Mouse (Mus musculus): ENCODE results near the gene Timm10. TPM values are rescaled to one million over a fixed set of nuclear protein-coding genes. Genes with fewer than 3 reads are reported as not detected.

Gene Timm10
- polyA plus RNA-seq, 1 experiment from 2014 or later: 63.9 TPM

- no peaks in the 10 kb centered on the region for H3K27me3 ChIP-seq (ENCODE audit: insufficient read depth, low read length)
- peaks cover 39% of the 10 kb centered on the region for H3K36me3 ChIP-seq (replicated peaks; ENCODE audit: insufficient read depth, low read length)
- H3K27ac ChIP-seq (ENCODE audit: low read depth): peak overlapping the region; percentile 77
- H3K4me3 ChIP-seq (ENCODE audit: low read depth, low read length): peak overlapping the region; percentile 28
- TF ChIP-seq EP300 (IDR thresholded peaks at IDR 0.05; ENCODE audit: low read depth) (peak; percentile 66), CTCF (IDR thresholded peaks at IDR 0.05; ENCODE audit: low read depth) (peak; percentile 94)
- DNase-seq: peak; percentile 94
- no peaks in the 10 kb centered on the region for H3K9me3 ChIP-seq (ENCODE audit: low read length)
- WGBS (ENCODE audit: insufficient replicate concordance): 32% methylated on average over 26 of the region's 26 CpGs
- peak overlapping the region; percentile 67 for H3K4me2 ChIP-seq (ENCODE audit: low read depth, low read length)
- H3K9ac ChIP-seq (replicated peaks): peak overlapping the region; percentile 41
- H3K4me1 ChIP-seq (ENCODE audit: insufficient read depth): peaks cover 37% of the 10 kb centered on the region
- ATAC-seq: peak; percentile 48
These were observed 15.8 kb upstream of the Timm10 start for GRCm38 (mm10) chr2:84810886-84811577.

GRCm38 (mm10) chr2:84811880-84812279, 14.9 kb upstream of the Timm10 start:
- H3K9me3 ChIP-seq (ENCODE audit: low read length): no peaks in the 10 kb centered on the region
- peak overlapping the region; percentile 93 for H3K27ac ChIP-seq (ENCODE audit: low read depth)
- 56% methylated on average over 7 of the region's 7 CpGs for WGBS (ENCODE audit: insufficient replicate concordance)
- peak overlapping the region; percentile 6; the same call in 1 of the 2 replicates for H3K4me3 ChIP-seq (ENCODE audit: low read depth, low read length)
- H3K36me3 ChIP-seq (replicated peaks; ENCODE audit: insufficient read depth, low read length): peaks cover 31% of the 10 kb centered on the region
- TF ChIP-seq EP300 (IDR thresholded peaks at IDR 0.05; ENCODE audit: low read depth) (peak; percentile 100), CTCF (IDR thresholded peaks at IDR 0.05; ENCODE audit: low read depth) (no peak)
- peak overlapping the region; percentile 49 for H3K9ac ChIP-seq (replicated peaks)
- peaks cover 37% of the 10 kb centered on the region for H3K4me1 ChIP-seq (ENCODE audit: insufficient read depth)
- DNase-seq (peak; percentile 88), ATAC-seq (peak; percentile 96)
- H3K27me3 ChIP-seq (ENCODE audit: insufficient read depth, low read length): no peaks in the 10 kb centered on the region
- peak overlapping the region; percentile 67 for H3K4me2 ChIP-seq (ENCODE audit: low read depth, low read length)

GRCm38 (mm10) chr2:84812676-84813075, 14.1 kb upstream of the Timm10 start:
- Histone ChIP-seq H3K9me3 (ENCODE audit: low read length) (no peaks in the 10 kb centered on the region), H3K4me3 (ENCODE audit: low read depth, low read length) (0 out of 2 replicates have a peak overlapping the region, but pooled peaks have one; percentile 6), H3K27ac (ENCODE audit: low read depth) (peak overlapping the region; percentile 93), H3K4me1 (ENCODE audit: insufficient read depth) (peaks cover 37% of the 10 kb centered on the region), H3K4me2 (ENCODE audit: low read depth, low read length) (peak overlapping the region; percentile 67), H3K9ac (replicated peaks) (peak overlapping the region; percentile 49), H3K27me3 (ENCODE audit: insufficient read depth, low read length) (no peaks in the 10 kb centered on the region), H3K36me3 (replicated peaks; ENCODE audit: insufficient read depth, low read length) (peaks cover 26% of the 10 kb centered on the region)
- 80% methylated on average over 6 of the region's 6 CpGs for WGBS (ENCODE audit: insufficient replicate concordance)
- TF ChIP-seq CTCF (IDR thresholded peaks at IDR 0.05; ENCODE audit: low read depth) (peak; percentile 43), EP300 (IDR thresholded peaks at IDR 0.05; ENCODE audit: low read depth) (0 out of 2 replicates have a peak, but pooled peaks have one; percentile 11)
- DNase-seq (no peak), ATAC-seq (no peak)

- Histone ChIP-seq H3K27me3 (ENCODE audit: insufficient read depth, low read length) (peaks cover 20% of the 10 kb centered on the region; the same call in 1 of the 2 replicates), H3K9ac (replicated peaks) (no peak overlapping the region), H3K9me3 (ENCODE audit: low read length) (no peaks in the 10 kb centered on the region), H3K4me3 (ENCODE audit: low read depth, low read length) (no peak overlapping the region), H3K27ac (ENCODE audit: low read depth) (no peak overlapping the region), H3K4me1 (ENCODE audit: insufficient read depth) (no peaks in the 10 kb centered on the region), H3K36me3 (replicated peaks; ENCODE audit: insufficient read depth, low read length) (no peaks in the 10 kb centered on the region), H3K4me2 (ENCODE audit: low read depth, low read length) (no peak overlapping the region)
- no peak for DNase-seq
- 42% methylated on average over 3 of the region's 3 CpGs for WGBS (ENCODE audit: insufficient replicate concordance)
- no peak for TF ChIP-seq EP300 (IDR thresholded peaks at IDR 0.05; ENCODE audit: low read depth)
- TF ChIP-seq CTCF (IDR thresholded peaks at IDR 0.05; ENCODE audit: low read depth): no peak
- ATAC-seq: no peak
These were observed 6.9 kb upstream of the Timm10 start for GRCm38 (mm10) chr2:84819861-84820260.

- ATAC-seq (no peak), DNase-seq (no peak)
- Histone ChIP-seq H3K4me3 (ENCODE audit: low read depth, low read length) (no peak within 1 kb of the TSS), H3K4me2 (ENCODE audit: low read depth, low read length) (no peak within 1 kb of the TSS), H3K9ac (replicated peaks) (no peak within 1 kb of the TSS), H3K27me3 (ENCODE audit: insufficient read depth, low read length) (peaks cover 20% of the 10 kb centered on the region; the same call in 1 of the 2 replicates), H3K36me3 (replicated peaks; ENCODE audit: insufficient read depth, low read length) (no peaks in the 10 kb centered on the region), H3K9me3 (ENCODE audit: low read length) (no peaks in the 10 kb centered on the region), H3K27ac (ENCODE audit: low read depth) (no peak within 1 kb of the TSS), H3K4me1 (ENCODE audit: insufficient read depth) (peaks cover 8% of the 10 kb centered on the region)
- TF ChIP-seq CTCF (IDR thresholded peaks at IDR 0.05; ENCODE audit: low read depth) (no peak), EP300 (IDR thresholded peaks at IDR 0.05; ENCODE audit: low read depth) (no peak)
- WGBS (ENCODE audit: insufficient replicate concordance): 37% methylated on average over 13 of the region's 13 CpGs
These were observed 4.2 kb upstream of the Timm10 start, which contains the start of gene Smtnl1 for GRCm38 (mm10) chr2:84822552-84822951. Gene Smtnl1, minus strand, starts transcription at chr2:84822652.

- H3K4me3 ChIP-seq (ENCODE audit: low read depth, low read length): no peak overlapping the region
- no peaks in the 10 kb centered on the region for H3K36me3 ChIP-seq (replicated peaks; ENCODE audit: insufficient read depth, low read length)
- no peak; the same call in 1 of the 2 replicates for TF ChIP-seq EP300 (IDR thresholded peaks at IDR 0.05; ENCODE audit: low read depth)
- H3K9me3 ChIP-seq (ENCODE audit: low read length): no peaks in the 10 kb centered on the region
- no peak overlapping the region for H3K4me2 ChIP-seq (ENCODE audit: low read depth, low read length)
- H3K4me1 ChIP-seq (ENCODE audit: insufficient read depth): peaks cover 13% of the 10 kb centered on the region
- 26% methylated on average over 2 of the region's 2 CpGs for WGBS (ENCODE audit: insufficient replicate concordance)
- no peak overlapping the region for H3K9ac ChIP-seq (replicated peaks)
- no peak overlapping the region for H3K27ac ChIP-seq (ENCODE audit: low read depth)
- H3K27me3 ChIP-seq (ENCODE audit: insufficient read depth, low read length): peaks cover 20% of the 10 kb centered on the region; the same call in 1 of the 2 replicates
- ATAC-seq (no peak), DNase-seq (no peak)
These were observed 3.6 kb upstream of the Timm10 start for GRCm38 (mm10) chr2:84823237-84823636.

Data from liver, postnatal 0 days (tissue).